In the genomic region with DNA sequence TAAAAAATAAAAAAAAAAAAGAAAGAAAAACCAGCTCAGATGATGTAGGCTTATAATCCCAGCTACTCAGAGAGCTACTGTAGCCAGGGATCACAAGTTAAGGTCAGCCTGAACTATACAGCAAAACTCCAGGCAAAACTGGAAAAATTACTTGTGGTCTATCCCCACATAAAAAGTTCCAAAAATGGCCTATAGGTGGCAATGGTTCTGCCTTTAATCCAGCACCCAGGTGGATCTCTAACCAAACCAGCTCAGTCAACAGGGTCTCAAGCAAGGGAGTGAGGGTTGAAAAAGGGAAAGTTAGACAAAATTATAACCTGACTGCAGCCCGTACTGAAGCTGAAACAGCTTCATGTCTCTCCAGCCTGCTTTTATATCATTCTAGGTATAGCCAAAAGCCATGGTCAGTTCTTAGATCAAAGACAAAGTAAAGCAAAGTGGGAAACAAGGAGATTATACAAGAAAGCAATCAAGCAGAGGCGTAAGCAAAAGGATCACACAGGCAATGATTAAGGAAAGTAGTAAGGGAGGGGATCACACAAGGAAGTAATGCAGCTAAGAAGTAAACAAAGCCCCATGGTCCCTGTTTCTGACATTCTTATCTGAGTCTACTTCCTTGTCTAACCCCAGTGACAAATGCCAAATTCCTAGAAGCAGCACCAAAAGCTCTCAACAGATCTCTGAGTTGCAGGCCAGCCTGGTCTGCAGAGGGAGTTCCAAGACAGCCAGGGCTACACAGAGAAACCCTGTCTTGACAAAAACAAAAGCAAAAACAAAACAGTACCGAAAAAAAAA, we compare ENCODE assay signal across 9 mouse cellular contexts. TPM values are rescaled to one million over a fixed set of nuclear protein-coding genes. Genes with fewer than 3 reads are reported as not detected.
DNase-seq lines count a peak whose midpoint lies in the region; ATAC-seq and TF ChIP-seq lines count a peak whose summit lies in the region.
"Had no signal": no experiment of that assay in that cellular context is flagged by ENCODE, and none has a peak within 500 bp of the region (broad histone marks: within the 10 kb centered on the region; RNA-seq: fewer than 3 reads in every experiment).

No protein-coding gene starts in this region.

- DNase-seq in hindbrain, embryonic 14.5 days (ENCODE audit: low spot score) = peak; percentile 48
- peak; percentile 32 for DNase-seq in A20 (ENCODE audit: low read depth, low spot score)
- peak; percentile 67 for DNase-seq in MEL (ENCODE audit: low read depth, low spot score)
- DNase-seq in heart, postnatal 10 days = peak; percentile 12 to 47
- DNase-seq in retina, embryonic 14.5 days (ENCODE audit: low spot score) = peak; percentile 62
- DNase-seq in right cerebral cortex, adult 18-20 months = no peak
- no peak for DNase-seq in gastrocnemius, postnatal 4 days (ENCODE audit: low spot score in 2 of 2)

- peak; percentile 2 to 67 (median 63); a peak in 4 of 6 replicates for TF ChIP-seq CTCF in MEL (IDR thresholded peaks at IDR 0.05 in 2 of 3, conservative IDR thresholded peaks at IDR 0.05 in 1 of 3; ENCODE audit: control insufficient read depth in 1 of 3, insufficient read depth in 1 of 3, low read depth in 2 of 3, low read length in 3 of 3, poor library complexity in 1 of 3, severe bottlenecking in 1 of 3)

- intact Hi-C loops in heart, postnatal 10 days (cut with DNase I) = no loop called here

- H3K4me1 ChIP-seq in hindbrain, embryonic 14.5 days (replicated peaks; ENCODE audit: control insufficient read depth, insufficient read depth, low read length) = no peaks in the 10 kb centered on the region
- H3K4me1 ChIP-seq in hindbrain, embryonic 16.5 days (ENCODE audit: control insufficient read depth, insufficient read depth, low read depth, low read length) = no peaks in the 10 kb centered on the region
- H3K4me1 ChIP-seq in MEL (ENCODE audit: control insufficient read depth in 1 of 2, insufficient read depth in 2 of 2, low read length in 2 of 2) = peaks cover 2 to 28% of the 10 kb centered on the region in 2 experiments; a peak in 3 of 4 replicates

- TF ChIP-seq EP300 in MEL (IDR thresholded peaks at IDR 0.05; ENCODE audit: low read depth in 1 of 2, low read length in 2 of 2) = peak; percentile 40 to 50

- no peaks in the 10 kb centered on the region for H3K9me3 ChIP-seq in hindbrain, embryonic 14.5 days (ENCODE audit: control insufficient read depth, low read length)
- no peaks in the 10 kb centered on the region for H3K9me3 ChIP-seq in hindbrain, embryonic 16.5 days (ENCODE audit: control insufficient read depth, low read length)
- H3K9me3 ChIP-seq in MEL (replicated peaks; ENCODE audit: insufficient read depth, low read length) = no peaks in the 10 kb centered on the region

- no peak overlapping the region for H3K4me2 ChIP-seq in hindbrain, embryonic 14.5 days (replicated peaks)
- no peak overlapping the region for H3K4me2 ChIP-seq in hindbrain, embryonic 16.5 days (ENCODE audit: low read length)

- no peaks in the 10 kb centered on the region for H3K36me3 ChIP-seq in hindbrain, embryonic 14.5 days (replicated peaks; ENCODE audit: control insufficient read depth, insufficient read depth)
- no peaks in the 10 kb centered on the region for H3K36me3 ChIP-seq in hindbrain, embryonic 16.5 days (ENCODE audit: control insufficient read depth, insufficient read depth, low read length)
- H3K36me3 ChIP-seq in MEL (ENCODE audit: control insufficient read depth in 1 of 2, insufficient read depth in 2 of 2, low read length in 2 of 2) = peaks cover 0 to 22% of the 10 kb centered on the region in 2 experiments; a peak in 2 of 4 replicates

- TF ChIP-seq RAD21 in MEL (IDR thresholded peaks at IDR 0.05; ENCODE audit: low read depth, low read length) = peak; percentile 46

- no peaks in the 10 kb centered on the region for H3K27me3 ChIP-seq in hindbrain, embryonic 14.5 days (ENCODE audit: control insufficient read depth, insufficient read depth, low read length)
- H3K27me3 ChIP-seq in hindbrain, embryonic 16.5 days (replicated peaks; ENCODE audit: control insufficient read depth, insufficient read depth, low read length) = no peaks in the 10 kb centered on the region
- no peaks in the 10 kb centered on the region for H3K27me3 ChIP-seq in MEL (ENCODE audit: control insufficient read depth in 1 of 2, insufficient read depth in 2 of 2, low read length in 2 of 2)

- H3K4me3 ChIP-seq in hindbrain, embryonic 14.5 days (replicated peaks; ENCODE audit: low read length) = no peak overlapping the region
- H3K4me3 ChIP-seq in hindbrain, embryonic 16.5 days (ENCODE audit: low read length) = no peak overlapping the region
- peak overlapping the region; percentile 17 to 28; a peak in 1 of 4 replicates for H3K4me3 ChIP-seq in MEL (ENCODE audit: control insufficient read depth in 1 of 2, insufficient read depth in 1 of 2, low read depth in 2 of 2, low read length in 2 of 2)

- 74% methylated on average over 3 of the region's 3 CpGs for WGBS in hindbrain, embryonic 14.5 days
- 78% methylated on average over 3 of the region's 3 CpGs for WGBS in hindbrain, embryonic 16.5 days

- ATAC-seq in hindbrain, embryonic 14.5 days (ENCODE audit: low FRiP score) = no peak
- ATAC-seq in hindbrain, embryonic 16.5 days = no peak

- no peaks in the 10 kb centered on the region for H3K79me2 ChIP-seq in MEL (ENCODE audit: control insufficient read depth, insufficient read depth, low read length, poor library complexity)

- no peak overlapping the region for H3K27ac ChIP-seq in hindbrain, embryonic 14.5 days
- H3K27ac ChIP-seq in hindbrain, embryonic 16.5 days (ENCODE audit: low read depth, low read length) = no peak overlapping the region
- H3K27ac ChIP-seq in MEL (ENCODE audit: control insufficient read depth, low read depth, low read length) = peak overlapping the region; percentile 74

- no peak for TF ChIP-seq POLR2A in MEL (IDR thresholded peaks at IDR 0.05; ENCODE audit: control insufficient read depth in 1 of 2, insufficient read depth in 1 of 2, low read depth in 1 of 2, low read length in 2 of 2, poor library complexity in 1 of 2)

- no peak overlapping the region for H3K9ac ChIP-seq in hindbrain, embryonic 14.5 days
- H3K9ac ChIP-seq in hindbrain, embryonic 16.5 days (ENCODE audit: low read depth, low read length) = no peak overlapping the region
- H3K9ac ChIP-seq in MEL (ENCODE audit: control insufficient read depth, low read depth, low read length, poor library complexity, severe bottlenecking) = peak overlapping the region; percentile 34; the same call in 1 of the 2 replicates

TF ChIP-seq in MEL, 35 proteins besides CTCF, POLR2A, EP300 and RAD21 (continues in another document):
- no peak for TF ChIP-seq ZNF384 (IDR thresholded peaks at IDR 0.05; ENCODE audit: low read depth, low read length)
- no peak for TF ChIP-seq POLR2AphosphoS5 (IDR thresholded peaks at IDR 0.05; ENCODE audit: borderline replicate concordance, low read depth, low read length)
- TF ChIP-seq KAT2A (conservative IDR thresholded peaks at IDR 0.05; ENCODE audit: low read depth, low read length) = no peak
- TF ChIP-seq MYB (IDR thresholded peaks at IDR 0.05; ENCODE audit: low read depth, low read length) = no peak
- TF ChIP-seq ZC3H11A (IDR thresholded peaks at IDR 0.05; ENCODE audit: low read depth, low read length) = peak; percentile 27
- no peak for TF ChIP-seq ZKSCAN1 (IDR thresholded peaks at IDR 0.05; ENCODE audit: low read depth, low read length)
- no peak for TF ChIP-seq TBP (IDR thresholded peaks at IDR 0.05; ENCODE audit: low read depth, low read length)
- TF ChIP-seq JUND (IDR thresholded peaks at IDR 0.05; ENCODE audit: low read depth, low read length) = no peak
- no peak for TF ChIP-seq USF2 (IDR thresholded peaks at IDR 0.05; ENCODE audit: borderline replicate concordance in 1 of 2, insufficient read depth in 1 of 2, low read depth in 1 of 2, low read length in 2 of 2)
- no peak for TF ChIP-seq E2F4 (IDR thresholded peaks at IDR 0.05; ENCODE audit: borderline replicate concordance, low read depth, low read length)
- no peak for TF ChIP-seq MAFK (IDR thresholded peaks at IDR 0.05; ENCODE audit: borderline replicate concordance, low read depth, low read length)
- TF ChIP-seq GABPA (IDR thresholded peaks at IDR 0.05; ENCODE audit: low read depth, low read length) = no peak
- no peak for TF ChIP-seq NRF1 (IDR thresholded peaks at IDR 0.05; ENCODE audit: insufficient read depth, low read depth, low read length, poor library complexity, severe bottlenecking)
- TF ChIP-seq TCF12 (IDR thresholded peaks at IDR 0.05; ENCODE audit: low read depth, low read length) = no peak
- TF ChIP-seq SMC3 (IDR thresholded peaks at IDR 0.05; ENCODE audit: low read depth, low read length) = peak; percentile 53
- TF ChIP-seq CHD1 (IDR thresholded peaks at IDR 0.05; ENCODE audit: low read depth, low read length) = no peak
- TF ChIP-seq MYC (IDR thresholded peaks at IDR 0.05; ENCODE audit: low read depth, low read length) = no peak
- TF ChIP-seq NELFE (IDR thresholded peaks at IDR 0.05; ENCODE audit: low read depth, low read length) = no peak
- peak; percentile 54 for TF ChIP-seq ETS1 (IDR thresholded peaks at IDR 0.05; ENCODE audit: low read depth, low read length)
- no peak for TF ChIP-seq USF1 (IDR thresholded peaks at IDR 0.05; ENCODE audit: low read depth, low read length)
- 0 out of 2 replicates have a peak, but pooled peaks have one; percentile 12 for TF ChIP-seq TAL1 (IDR thresholded peaks at IDR 0.05; ENCODE audit: low read length)

RNA-seq across cellular contexts. Expression of a gene that starts 41.3 kb away (rescaled TPM):
- polyA plus RNA-seq in hindbrain, embryonic 14.5 days (2014; fragmentation: Nextera tagmentation; extraction: Ambion mirVana) = 0.29 and 0.44 TPM in 2 replicates
- 0.24 and 0.67 TPM in 2 replicates for polyA plus RNA-seq in hindbrain, embryonic 16.5 days (2015; fragmentation: Nextera tagmentation; extraction: Ambion mirVana)
- total RNA-seq in MEL (2012; rRNA removed) = not detected in 2 replicates
- not detected for polyA plus RNA-seq in MEL (2012; ENCODE audit: insufficient read depth in 1 of 2, insufficient read length in 2 of 2, low read depth in 1 of 2, low replicate concordance in 2 of 2, missing spikeins in 1 of 2)
- total RNA-seq in heart, postnatal 10 days (2021) = under 1 TPM; 0.25 to 0.34 TPM
- total RNA-seq in gastrocnemius, postnatal 4 days (2021) = under 1 TPM; 0.10 to 0.18 TPM

RNA-seq across cellular contexts. Expression of a gene that starts 56.3 kb away (rescaled TPM):
- polyA plus RNA-seq in hindbrain, embryonic 14.5 days (2014; fragmentation: Nextera tagmentation; extraction: Ambion mirVana) = not detected in 2 replicates
- polyA plus RNA-seq in hindbrain, embryonic 16.5 days (2015; fragmentation: Nextera tagmentation; extraction: Ambion mirVana) = not detected in 2 replicates
- total RNA-seq in MEL (2012; rRNA removed) = not detected in 2 replicates
- polyA plus RNA-seq in MEL (2012; ENCODE audit: insufficient read depth in 1 of 2, insufficient read length in 2 of 2, low read depth in 1 of 2, low replicate concordance in 2 of 2, missing spikeins in 1 of 2) = not detected
- not detected for total RNA-seq in heart, postnatal 10 days (2021)
- total RNA-seq in gastrocnemius, postnatal 4 days (2021) = not detected
- total RNA-seq: left cerebral cortex, postnatal 10 days had no signal

RNA-seq across cellular contexts. Expression of a gene that starts 56.8 kb away (rescaled TPM):
- not detected in 2 replicates for polyA plus RNA-seq in hindbrain, embryonic 14.5 days (2014; fragmentation: Nextera tagmentation; extraction: Ambion mirVana)
- polyA plus RNA-seq in hindbrain, embryonic 16.5 days (2015; fragmentation: Nextera tagmentation; extraction: Ambion mirVana) = not detected in 2 replicates
- total RNA-seq in MEL (2012; rRNA removed) = not detected in 2 replicates
- not detected for polyA plus RNA-seq in MEL (2012; ENCODE audit: insufficient read depth in 1 of 2, insufficient read length in 2 of 2, low read depth in 1 of 2, low replicate concordance in 2 of 2, missing spikeins in 1 of 2)
- not detected for total RNA-seq in heart, postnatal 10 days (2021)
- under 1 TPM; 0.13 to 0.17 TPM for total RNA-seq in gastrocnemius, postnatal 4 days (2021)
- total RNA-seq: left cerebral cortex, postnatal 10 days had no signal

Comparison
In these comparisons a context has a peak if more than half of its experiments do, and no peak if none do; other contexts are left out.
1. DNase-seq: peak in hindbrain, embryonic 14.5 days (single experiment), A20 (single experiment), MEL (single experiment), heart, postnatal 10 days (2 of 2) and retina, embryonic 14.5 days (single experiment); none in right cerebral cortex, adult 18-20 months (single experiment) and gastrocnemius, postnatal 4 days (0 of 2).
2. H3K4me3 ChIP-seq: peak in MEL (2 of 2); none in hindbrain, embryonic 14.5 days (single experiment) and hindbrain, embryonic 16.5 days (single experiment).